Mouse (Mus musculus): ENCODE data around the gene Chst3. TPM values are rescaled to one million over a fixed set of nuclear protein-coding genes. Genes with fewer than 3 reads are reported as not detected.
A peak's percentile ranks its signal among the peaks of the same experiment; 100 is the strongest.

Chst3 gene
- polyA plus RNA-seq, 1 experiment from 2014 or later, result 1.5 TPM

- ATAC-seq (ENCODE audit: low FRiP score) (no peak), DNase-seq (ENCODE audit: low spot score) (no peak)
- Histone ChIP-seq H3K9me3 (ENCODE audit: control insufficient read depth, low read length) (no peaks in the 10 kb centered on the region), H3K4me3 (ENCODE audit: low read depth, low read length) (no peak overlapping the region), H3K4me1 (replicated peaks; ENCODE audit: control insufficient read depth, insufficient read depth, low read length) (peaks cover 7% of the 10 kb centered on the region), H3K36me3 (ENCODE audit: control insufficient read depth, insufficient read depth, low read length) (no peaks in the 10 kb centered on the region), H3K4me2 (replicated peaks; ENCODE audit: low read depth, low read length) (no peak overlapping the region), H3K27me3 (ENCODE audit: control insufficient read depth, insufficient read depth, low read length) (no peaks in the 10 kb centered on the region), H3K27ac (ENCODE audit: low read depth, low read length) (no peak overlapping the region), H3K9ac (ENCODE audit: low read depth, low read length) (no peak overlapping the region)
- WGBS, result 78% methylated on average over 8 of the region's 8 CpGs
Observed at GRCm38 (mm10) chr10:60211501-60212005, 7.5 kb downstream of the Chst3 start.

GRCm38 (mm10) chr10:60210468-60210867, 8.6 kb downstream of the Chst3 start:
- Histone ChIP-seq H3K9ac (ENCODE audit: low read depth, low read length) (no peak overlapping the region), H3K36me3 (ENCODE audit: control insufficient read depth, insufficient read depth, low read length) (no peaks in the 10 kb centered on the region), H3K9me3 (ENCODE audit: control insufficient read depth, low read length) (no peaks in the 10 kb centered on the region), H3K4me3 (ENCODE audit: low read depth, low read length) (no peak overlapping the region), H3K4me2 (replicated peaks; ENCODE audit: low read depth, low read length) (no peak overlapping the region), H3K4me1 (replicated peaks; ENCODE audit: control insufficient read depth, insufficient read depth, low read length) (peaks cover 7% of the 10 kb centered on the region), H3K27ac (ENCODE audit: low read depth, low read length) (no peak overlapping the region), H3K27me3 (ENCODE audit: control insufficient read depth, insufficient read depth, low read length) (no peaks in the 10 kb centered on the region)
- DNase-seq (ENCODE audit: low spot score) (no peak), ATAC-seq (ENCODE audit: low FRiP score) (no peak)
- 81% methylated on average over 2 of the region's 2 CpGs for WGBS

- Histone ChIP-seq H3K4me2 (replicated peaks; ENCODE audit: low read depth, low read length) (no peak overlapping the region), H3K27me3 (ENCODE audit: control insufficient read depth, insufficient read depth, low read length) (no peaks in the 10 kb centered on the region), H3K27ac (ENCODE audit: low read depth, low read length) (no peak overlapping the region), H3K36me3 (ENCODE audit: control insufficient read depth, insufficient read depth, low read length) (no peaks in the 10 kb centered on the region), H3K4me3 (ENCODE audit: low read depth, low read length) (no peak overlapping the region), H3K9me3 (ENCODE audit: control insufficient read depth, low read length) (no peaks in the 10 kb centered on the region), H3K4me1 (replicated peaks; ENCODE audit: control insufficient read depth, insufficient read depth, low read length) (peaks cover 7% of the 10 kb centered on the region), H3K9ac (ENCODE audit: low read depth, low read length) (no peak overlapping the region)
- ATAC-seq (ENCODE audit: low FRiP score) (no peak), DNase-seq (ENCODE audit: low spot score) (no peak)
- WGBS, result 78% methylated on average over 5 of the region's 5 CpGs
Observed at GRCm38 (mm10) chr10:60209237-60209636, 9.8 kb downstream of the Chst3 start.

GRCm38 (mm10) chr10:60207166-60207705, 11.8 kb downstream of the Chst3 start:
- DNase-seq (ENCODE audit: low spot score), result no peak
- H3K4me3 ChIP-seq (ENCODE audit: low read depth, low read length), result no peak overlapping the region
- ATAC-seq (ENCODE audit: low FRiP score), result no peak
- no peak overlapping the region for H3K4me2 ChIP-seq (replicated peaks; ENCODE audit: low read depth, low read length)
- no peaks in the 10 kb centered on the region; the same call in 1 of the 2 replicates for H3K4me1 ChIP-seq (replicated peaks; ENCODE audit: control insufficient read depth, insufficient read depth, low read length)
- no peaks in the 10 kb centered on the region for H3K36me3 ChIP-seq (ENCODE audit: control insufficient read depth, insufficient read depth, low read length)
- no peak overlapping the region for H3K9ac ChIP-seq (ENCODE audit: low read depth, low read length)
- no peaks in the 10 kb centered on the region for H3K27me3 ChIP-seq (ENCODE audit: control insufficient read depth, insufficient read depth, low read length)
- no peak overlapping the region for H3K27ac ChIP-seq (ENCODE audit: low read depth, low read length)
- WGBS, result 87% methylated on average over 8 of the region's 8 CpGs
- H3K9me3 ChIP-seq (ENCODE audit: control insufficient read depth, low read length), result no peaks in the 10 kb centered on the region

- DNase-seq (ENCODE audit: low spot score), result no peak
- no peaks in the 10 kb centered on the region for H3K9me3 ChIP-seq (ENCODE audit: control insufficient read depth, low read length)
- H3K4me2 ChIP-seq (replicated peaks; ENCODE audit: low read depth, low read length), result no peak overlapping the region
- no peak overlapping the region for H3K9ac ChIP-seq (ENCODE audit: low read depth, low read length)
- H3K4me3 ChIP-seq (ENCODE audit: low read depth, low read length), result no peak overlapping the region
- no peak for ATAC-seq (ENCODE audit: low FRiP score)
- H3K36me3 ChIP-seq (ENCODE audit: control insufficient read depth, insufficient read depth, low read length), result no peaks in the 10 kb centered on the region
- no peaks in the 10 kb centered on the region for H3K27me3 ChIP-seq (ENCODE audit: control insufficient read depth, insufficient read depth, low read length)
- no peaks in the 10 kb centered on the region; the same call in 1 of the 2 replicates for H3K4me1 ChIP-seq (replicated peaks; ENCODE audit: control insufficient read depth, insufficient read depth, low read length)
- 78% methylated on average over 9 of the region's 9 CpGs for WGBS
- H3K27ac ChIP-seq (ENCODE audit: low read depth, low read length), result no peak overlapping the region
Observed at GRCm38 (mm10) chr10:60205601-60206241, 13.3 kb downstream of the Chst3 start.

GRCm38 (mm10) chr10:60202785-60203184, 16.3 kb downstream of the Chst3 start:
- Histone ChIP-seq H3K9ac (ENCODE audit: low read depth, low read length) (no peak overlapping the region), H3K4me2 (replicated peaks; ENCODE audit: low read depth, low read length) (peak overlapping the region; percentile 19; the same call in 1 of the 2 replicates), H3K27me3 (ENCODE audit: control insufficient read depth, insufficient read depth, low read length) (no peaks in the 10 kb centered on the region), H3K4me3 (ENCODE audit: low read depth, low read length) (no peak overlapping the region), H3K9me3 (ENCODE audit: control insufficient read depth, low read length) (no peaks in the 10 kb centered on the region), H3K36me3 (ENCODE audit: control insufficient read depth, insufficient read depth, low read length) (no peaks in the 10 kb centered on the region; the same call in 1 of the 2 replicates), H3K27ac (ENCODE audit: low read depth, low read length) (peak overlapping the region; percentile 83), H3K4me1 (replicated peaks; ENCODE audit: control insufficient read depth, insufficient read depth, low read length) (no peaks in the 10 kb centered on the region; the same call in 1 of the 2 replicates)
- DNase-seq (ENCODE audit: low spot score) (peak; percentile 65), ATAC-seq (ENCODE audit: low FRiP score) (peak; percentile 91)
- 14% methylated on average over 5 of the region's 5 CpGs for WGBS

- H3K9ac ChIP-seq (ENCODE audit: low read depth, low read length), result no peak overlapping the region
- no peaks in the 10 kb centered on the region; the same call in 1 of the 2 replicates for H3K36me3 ChIP-seq (ENCODE audit: control insufficient read depth, insufficient read depth, low read length)
- 74% methylated on average over 6 of the region's 6 CpGs for WGBS
- no peaks in the 10 kb centered on the region for H3K9me3 ChIP-seq (ENCODE audit: control insufficient read depth, low read length)
- H3K27ac ChIP-seq (ENCODE audit: low read depth, low read length), result no peak overlapping the region
- no peak overlapping the region for H3K4me3 ChIP-seq (ENCODE audit: low read depth, low read length)
- H3K4me1 ChIP-seq (replicated peaks; ENCODE audit: control insufficient read depth, insufficient read depth, low read length), result no peaks in the 10 kb centered on the region; the same call in 1 of the 2 replicates
- no peaks in the 10 kb centered on the region for H3K27me3 ChIP-seq (ENCODE audit: control insufficient read depth, insufficient read depth, low read length)
- no peak overlapping the region for H3K4me2 ChIP-seq (replicated peaks; ENCODE audit: low read depth, low read length)
- ATAC-seq (ENCODE audit: low FRiP score), result no peak
- no peak for DNase-seq (ENCODE audit: low spot score)
Observed at GRCm38 (mm10) chr10:60200996-60201395, 18.1 kb downstream of the Chst3 start.

- no peak overlapping the region for H3K9ac ChIP-seq (ENCODE audit: low read depth, low read length)
- peaks cover 7% of the 10 kb centered on the region for H3K4me1 ChIP-seq (replicated peaks; ENCODE audit: control insufficient read depth, insufficient read depth, low read length)
- ATAC-seq (ENCODE audit: low FRiP score), result no peak
- no peak overlapping the region for H3K27ac ChIP-seq (ENCODE audit: low read depth, low read length)
- H3K4me3 ChIP-seq (ENCODE audit: low read depth, low read length), result no peak overlapping the region
- no peak for DNase-seq (ENCODE audit: low spot score)
- H3K4me2 ChIP-seq (replicated peaks; ENCODE audit: low read depth, low read length), result no peak overlapping the region
- no peaks in the 10 kb centered on the region for H3K9me3 ChIP-seq (ENCODE audit: control insufficient read depth, low read length)
- no peaks in the 10 kb centered on the region for H3K27me3 ChIP-seq (ENCODE audit: control insufficient read depth, insufficient read depth, low read length)
- no peaks in the 10 kb centered on the region; the same call in 1 of the 2 replicates for H3K36me3 ChIP-seq (ENCODE audit: control insufficient read depth, insufficient read depth, low read length)
- 92% methylated on average over 6 of the region's 6 CpGs for WGBS
Observed at GRCm38 (mm10) chr10:60199378-60199777, 19.7 kb downstream of the Chst3 start.

- no peak overlapping the region for H3K4me3 ChIP-seq (ENCODE audit: low read depth, low read length)
- WGBS, result 87% methylated on average over 10 of the region's 10 CpGs
- no peaks in the 10 kb centered on the region for H3K9me3 ChIP-seq (ENCODE audit: control insufficient read depth, low read length)
- DNase-seq (ENCODE audit: low spot score) (no peak), ATAC-seq (ENCODE audit: low FRiP score) (no peak)
- peaks cover 12% of the 10 kb centered on the region for H3K4me1 ChIP-seq (replicated peaks; ENCODE audit: control insufficient read depth, insufficient read depth, low read length)
- no peaks in the 10 kb centered on the region; the same call in 1 of the 2 replicates for H3K36me3 ChIP-seq (ENCODE audit: control insufficient read depth, insufficient read depth, low read length)
- no peak overlapping the region for H3K9ac ChIP-seq (ENCODE audit: low read depth, low read length)
- H3K27ac ChIP-seq (ENCODE audit: low read depth, low read length), result no peak overlapping the region
- no peaks in the 10 kb centered on the region for H3K27me3 ChIP-seq (ENCODE audit: control insufficient read depth, insufficient read depth, low read length)
- H3K4me2 ChIP-seq (replicated peaks; ENCODE audit: low read depth, low read length), result no peak overlapping the region
Observed at GRCm38 (mm10) chr10:60197406-60197821, 21.6 kb downstream of the Chst3 start.

Data from hindbrain, embryonic 11.5 days (tissue).